In genomic region chr3:65670216-65670615, GRCm38 (mm10) we compare ENCODE assay signal across 13 mouse cellular contexts. TPM values are rescaled to one million over a fixed set of nuclear protein-coding genes. Genes with fewer than 3 reads are reported as not detected.
DNase-seq lines count a peak whose midpoint lies in the region; ATAC-seq lines count a peak whose summit lies in the region.
"Had no signal": no experiment of that assay in that cellular context is flagged by ENCODE, and none has a peak within 500 bp of the region (broad histone marks: within the 10 kb centered on the region; RNA-seq: fewer than 3 reads in every experiment).

No protein-coding gene starts in this region.

- H3K9ac ChIP-seq in kidney, embryonic 14.5 days (ENCODE audit: low read depth, low read length), result 0 out of 2 replicates have a peak overlapping the region, but pooled peaks have one; percentile 1

- no peaks in the 10 kb centered on the region for H3K36me3 ChIP-seq in kidney, embryonic 14.5 days (ENCODE audit: control insufficient read depth, insufficient read depth, low read length)

- intact Hi-C loops in heart, postnatal 36 days (cut with DNase I), result no loop called here

- DNase-seq in kidney, adult 9 months, result peak; percentile 44
- no peak for DNase-seq in kidney, adult 11 months
- DNase-seq in ZHBTc4 (ENCODE audit: low read depth, low spot score), result peak; percentile 33
- DNase-seq in heart, adult 8-10 months (ENCODE audit: low spot score), result no peak
- DNase-seq in heart, postnatal 36 days, result no peak
- DNase-seq: gastrocnemius, postnatal 10 days; heart, postnatal 4 days; lung, postnatal 14 days had no signal

- 0 out of 2 replicates have a peak, but pooled peaks cover 4% of the 10 kb centered on the region for H3K4me1 ChIP-seq in kidney, embryonic 14.5 days (ENCODE audit: control insufficient read depth, insufficient read depth, low read length)

- H3K27ac ChIP-seq in kidney, embryonic 14.5 days (ENCODE audit: low read depth, low read length), result no peak overlapping the region

- 60% methylated on average over 6 of the region's 6 CpGs for WGBS in kidney, embryonic 14.5 days

- no peaks in the 10 kb centered on the region for H3K9me3 ChIP-seq in kidney, embryonic 14.5 days (ENCODE audit: control insufficient read depth, low read length)

- H3K27me3 ChIP-seq in kidney, embryonic 14.5 days (ENCODE audit: control insufficient read depth, insufficient read depth, low read length), result no peaks in the 10 kb centered on the region

- peak; percentile 71 for ATAC-seq in kidney, embryonic 14.5 days (ENCODE audit: low FRiP score, low TSS enrichment)
- peak; percentile 22; the same call in 1 of the 2 replicates for ATAC-seq in megakaryocyte progenitor cell, adult 5-6 weeks (replicated peaks; ENCODE audit: poor library complexity)
- ATAC-seq: activated CD4-positive, CD25-positive, alpha-beta regulatory T cell, adult 4 months had no signal

- no peak overlapping the region for H3K4me2 ChIP-seq in kidney, embryonic 14.5 days (replicated peaks; ENCODE audit: low read depth, low read length)

- no peak overlapping the region for H3K4me3 ChIP-seq in kidney, embryonic 14.5 days (ENCODE audit: low read length)
- H3K4me3 ChIP-seq: erythroblast, embryonic 14.5 days had no signal

RNA-seq across cellular contexts. Expression of gene Lekr1, which starts 4.2 kb away (rescaled TPM):
- 7.2 and 8.7 TPM in 2 replicates for polyA plus RNA-seq in kidney, embryonic 14.5 days (2014; fragmentation: Nextera tagmentation; extraction: Ambion mirVana)
- 3.4 and 4.7 TPM in 2 replicates for total RNA-seq in megakaryocyte progenitor cell, adult 5-6 weeks (2015)
- total RNA-seq in megakaryocyte progenitor cell, adult 5-6 weeks (2017), result 3.2 and 5.2 TPM in 2 replicates
- total RNA-seq in heart, adult 8-10 months (2022), result 1 to 10 TPM in 3 of 4 experiments, under 1 TPM in 1; 0.98 to 4.6 (median 2.7) TPM
- 1 to 10 TPM; 2.3 to 2.4 TPM for total RNA-seq in heart, postnatal 36 days (2021)
- polyA plus RNA-seq: erythroblast, embryonic 14.5 days; liver, adult 2 months had no signal

Comparison
In these comparisons a context has a peak if more than half of its experiments do, and no peak if none do; other contexts are left out.
1. DNase-seq: peak in kidney, adult 9 months (single experiment) and ZHBTc4 (single experiment); none in kidney, adult 11 months (single experiment), heart, adult 8-10 months (single experiment) and heart, postnatal 36 days (0 of 2).